Mouse (Mus musculus) heart, postnatal 14 days (tissue): ENCODE results near the gene Mgat4d. TPM values are rescaled to one million over a fixed set of nuclear protein-coding genes. Genes with fewer than 3 reads are reported as not detected.

Experiments used
- total RNA-seq, 2 experiments: library from RNA; stranded (reverse); gene quantifications; 2 replicates each; pipeline ENCODE4 v1.2.3; 2021

Mgat4d gene
- total RNA-seq, 2 experiments from 2014 or later = not detected

Other genes with a start within 250 kb of the Mgat4d start
- gene Tbc1d9, start 183.1 kb upstream of the Mgat4d start, total RNA-seq = 1 to 10 TPM; 3.4 to 3.6 TPM
- gene Gm10645, start 182.3 kb upstream of the Mgat4d start, total RNA-seq = not detected
- gene Ucp1, start 58.1 kb upstream of the Mgat4d start, total RNA-seq = 10 to 100 TPM in 1 of 2 experiments, under 1 TPM in 1; 0.78 to 77.9 TPM
- 1 to 10 TPM; 7.6 to 8.6 TPM for gene Elmod2, start 16.0 kb upstream of the Mgat4d start, total RNA-seq
- not detected for gene Clgn, start 41.4 kb downstream of the Mgat4d start, total RNA-seq
- 10 to 100 TPM; 39.6 to 44.3 TPM for gene Scoc, start 109.9 kb downstream of the Mgat4d start, total RNA-seq
- not detected for gene Olfr370, start 187.3 kb downstream of the Mgat4d start, total RNA-seq
- 100 to 1,000 TPM; 675 to 683 TPM for gene Ndufb7, start 218.2 kb downstream of the Mgat4d start, total RNA-seq